Mouse (Mus musculus) erythroblast, embryonic 14.5 days (primary cell): ENCODE measurements around the gene Gpr137. TPM values are rescaled to one million over a fixed set of nuclear protein-coding genes. Genes with fewer than 3 reads are reported as not detected.

Experiments
- H3K27me3 ChIP-seq: 2 replicates; pipeline ENCODE4 v1.6.1; 2012; ENCODE audit warnings: inconsistent platforms; ENCODE audit not compliant: control insufficient read depth
- H3K36me3 ChIP-seq: 2 replicates; pipeline ENCODE4 v1.6.1; 2012; ENCODE audit warnings: mild to moderate bottlenecking, inconsistent platforms; ENCODE audit not compliant: control insufficient read depth
- H3K4me1 ChIP-seq: 2 replicates; pipeline ENCODE4 v1.6.1; 2012; ENCODE audit warnings: inconsistent platforms; ENCODE audit not compliant: control insufficient read depth
- H3K4me3 ChIP-seq: replicated peaks from 2 replicates; pipeline ENCODE3; 2012; ENCODE audit warnings: moderate library complexity, mild to moderate bottlenecking, inconsistent platforms
- H3K9me3 ChIP-seq: 2 replicates; pipeline ENCODE4 v1.6.1; 2012; ENCODE audit warnings: low read length, inconsistent platforms, mixed read lengths; ENCODE audit not compliant: control insufficient read depth
- GATA1 ChIP-seq: IDR thresholded peaks from 2 replicates; pipeline ENCODE4 v1.6.1; 2012; ENCODE audit warnings: low read length, inconsistent platforms, mixed read lengths
- TAL1 ChIP-seq: IDR thresholded peaks from 3 replicates; pipeline ENCODE4 v1.6.1; 2012; ENCODE audit warnings: low read length, inconsistent platforms, mixed read lengths
- polyA plus RNA-seq: library from polyadenylated mRNA; stranded (reverse); fragments of >175 nt; gene quantifications from 2 replicates; pipeline ENCODE4 v1.2.3, GENCODE M21; 2012

The Gpr137 gene
- polyA plus RNA-seq, 1 experiment, result 1.5 TPM

DNA sequence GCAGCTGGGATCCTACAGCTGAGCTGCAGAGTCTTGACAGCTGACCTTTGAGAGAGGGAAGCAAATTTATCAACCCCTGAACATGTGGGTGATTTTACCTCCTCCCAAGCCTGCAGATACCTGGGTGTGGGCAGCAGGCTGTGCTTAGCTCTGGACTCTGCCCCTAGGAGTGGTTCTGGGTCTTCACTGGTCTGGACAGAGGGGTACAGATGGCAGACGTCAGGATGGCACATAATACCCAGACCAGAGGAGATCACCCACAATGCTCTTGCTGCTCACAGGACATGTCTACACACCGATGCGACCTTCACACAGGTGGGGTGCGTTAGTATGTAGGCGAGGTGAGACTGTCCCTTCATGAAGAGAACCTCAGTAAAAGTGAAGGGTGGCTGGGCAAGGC is 7.3 kb upstream of the Gpr137 start:
- Histone ChIP-seq H3K27me3 (no peaks in the 10 kb centered on the region), H3K4me1 (peaks cover 61% of the 10 kb centered on the region), H3K9me3 (no peaks in the 10 kb centered on the region), H3K36me3 (peaks cover 28% of the 10 kb centered on the region), H3K4me3 (no peak overlapping the region)
- no peak for TF ChIP-seq TAL1
- TF ChIP-seq GATA1, result no peak

DNA sequence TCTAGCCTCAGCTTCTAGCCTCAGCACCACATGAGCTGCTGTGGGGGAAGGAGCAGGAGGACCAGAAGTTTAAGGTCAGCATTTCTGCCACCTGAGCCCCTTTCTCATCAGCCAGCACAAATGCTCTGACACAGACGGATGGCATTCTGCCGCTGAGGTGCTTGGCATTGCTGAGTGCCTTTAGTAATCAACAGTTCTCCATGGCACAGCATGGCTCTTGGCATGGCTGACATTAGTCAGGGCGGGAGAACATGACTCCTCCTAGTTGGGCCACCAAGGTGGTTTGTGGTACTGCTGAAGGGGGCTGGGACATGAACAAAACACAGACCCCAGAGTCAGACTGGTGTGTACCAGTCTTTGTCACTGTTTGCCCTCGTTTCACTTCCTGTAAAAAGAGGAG is 5.9 kb upstream of the Gpr137 start:
- H3K4me1 ChIP-seq, result peaks cover 60% of the 10 kb centered on the region
- H3K4me3 ChIP-seq, result no peak overlapping the region
- no peaks in the 10 kb centered on the region for H3K9me3 ChIP-seq
- peaks cover 28% of the 10 kb centered on the region for H3K36me3 ChIP-seq
- no peaks in the 10 kb centered on the region for H3K27me3 ChIP-seq
- TF ChIP-seq TAL1 (no peak), GATA1 (no peak)

DNA sequence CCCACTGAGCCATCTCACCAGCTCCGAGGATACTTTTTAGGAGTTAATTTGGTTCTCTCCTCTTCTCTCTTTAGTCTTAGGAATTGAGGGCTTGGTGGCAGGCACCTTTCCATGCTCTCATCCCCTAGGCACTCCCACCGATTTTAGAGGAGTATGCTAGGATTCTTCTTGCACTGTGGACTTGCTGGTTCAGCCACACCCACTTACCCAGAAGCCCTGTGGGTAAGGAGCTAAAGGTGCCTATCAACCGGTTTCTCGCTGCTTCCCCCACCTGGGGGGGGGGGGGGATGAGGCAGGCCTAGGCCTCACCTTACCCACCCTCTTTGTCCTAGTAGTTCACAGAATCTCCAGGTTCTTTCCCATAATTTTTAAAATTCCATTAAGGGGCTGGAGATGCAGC is 5.5 kb upstream of the Gpr137 start:
- no peak overlapping the region for H3K4me3 ChIP-seq
- peaks cover 59% of the 10 kb centered on the region for H3K4me1 ChIP-seq
- no peaks in the 10 kb centered on the region for H3K9me3 ChIP-seq
- no peaks in the 10 kb centered on the region for H3K27me3 ChIP-seq
- TF ChIP-seq TAL1 (no peak), GATA1 (no peak)
- peaks cover 28% of the 10 kb centered on the region for H3K36me3 ChIP-seq

DNA sequence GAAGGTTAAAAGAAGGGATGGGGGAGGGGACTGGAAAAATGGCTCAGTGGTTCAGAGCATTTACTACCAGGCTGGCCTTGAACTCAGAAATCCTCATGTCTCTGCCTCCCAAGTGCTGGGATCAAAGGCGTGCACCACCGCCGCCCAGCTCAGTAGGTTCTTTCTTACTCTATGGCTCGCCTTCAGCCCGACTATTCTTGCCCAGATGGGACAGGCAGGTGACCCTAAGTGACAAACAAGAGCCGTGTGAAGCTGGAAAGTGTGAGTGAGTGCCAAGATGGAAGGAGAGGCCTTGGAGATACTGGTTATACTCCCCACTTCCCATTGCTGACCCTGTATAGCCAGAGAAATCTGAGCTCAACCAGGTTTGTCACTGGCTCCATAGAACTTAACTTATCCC is 1.4 kb upstream of the Gpr137 start:
- H3K36me3 ChIP-seq, result peaks cover 28% of the 10 kb centered on the region
- peaks cover 43% of the 10 kb centered on the region for H3K4me1 ChIP-seq
- no peak overlapping the region for H3K4me3 ChIP-seq
- H3K9me3 ChIP-seq, result no peaks in the 10 kb centered on the region
- H3K27me3 ChIP-seq, result no peaks in the 10 kb centered on the region
- TF ChIP-seq TAL1, result no peak
- no peak for TF ChIP-seq GATA1

DNA sequence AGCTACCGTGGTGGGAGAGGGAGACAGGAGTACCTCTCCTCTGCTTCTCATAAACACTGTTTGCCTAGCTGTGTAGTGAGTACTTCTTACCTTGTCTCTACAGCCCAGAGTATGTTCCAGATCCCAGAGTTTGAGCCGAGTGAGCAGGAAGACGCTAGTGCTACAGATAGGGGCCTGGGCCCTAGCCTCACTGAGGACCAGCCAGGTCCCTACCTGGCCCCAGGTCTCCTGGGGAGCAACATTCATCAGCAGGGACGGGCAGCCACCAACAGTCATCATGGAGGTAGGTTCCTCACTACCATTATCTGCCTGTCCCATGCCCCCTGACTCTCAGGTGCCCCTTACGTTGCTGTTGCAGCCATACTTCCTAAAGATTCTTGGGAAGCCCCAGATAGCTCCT is 484 bp upstream of the Gpr137 start:
- no peaks in the 10 kb centered on the region for H3K9me3 ChIP-seq
- 0 out of 2 replicates have a peak, but pooled peaks cover 4% of the 10 kb centered on the region for H3K27me3 ChIP-seq
- peak overlapping the region; percentile 81 for H3K4me3 ChIP-seq
- peaks cover 25% of the 10 kb centered on the region for H3K36me3 ChIP-seq
- peaks cover 40% of the 10 kb centered on the region for H3K4me1 ChIP-seq
- no peak for TF ChIP-seq GATA1
- no peak for TF ChIP-seq TAL1

DNA sequence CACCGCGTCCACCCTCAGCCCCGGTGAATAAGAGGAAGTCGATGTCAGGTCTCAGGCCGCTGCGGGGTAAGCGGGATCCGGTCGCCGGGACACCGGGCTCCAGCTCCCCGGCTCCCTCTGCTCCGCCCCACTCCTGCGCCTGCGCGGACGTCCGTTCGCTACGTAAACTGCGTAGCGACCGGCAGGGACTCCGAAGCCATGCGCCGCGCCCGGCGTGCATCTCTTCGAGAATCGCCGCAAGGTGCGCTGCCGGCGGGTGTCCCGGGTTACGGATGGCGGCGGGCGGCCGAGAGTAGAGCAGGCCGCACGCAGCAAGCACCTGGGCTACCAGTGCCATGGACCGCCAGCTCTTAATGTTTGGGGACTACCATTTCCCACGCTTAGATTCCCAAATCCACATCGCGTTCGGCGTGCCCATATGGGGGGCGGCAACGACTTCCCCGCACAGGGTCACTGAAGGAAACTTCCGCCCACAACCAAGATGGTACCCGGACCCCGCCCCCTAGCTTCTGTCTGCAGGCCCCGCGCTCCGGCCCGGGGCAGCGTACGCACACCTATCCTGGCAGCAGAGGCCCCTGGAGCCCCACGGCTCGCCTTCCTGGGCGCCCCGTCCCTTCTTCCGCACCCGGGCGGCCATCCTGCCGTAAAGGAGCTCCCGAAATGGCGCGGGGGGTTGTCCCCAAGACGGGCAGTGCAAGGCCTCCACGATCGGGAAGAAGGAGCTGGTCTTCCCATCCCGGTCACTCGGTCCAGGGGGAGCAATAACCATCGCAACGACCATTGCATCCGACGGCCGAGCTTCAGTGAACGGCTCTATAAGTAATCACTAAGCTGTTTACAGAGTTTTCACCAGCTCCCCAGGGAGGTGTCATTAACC is 670 bp downstream of the Gpr137 start, which contains the start of gene Bad:
Gene Bad, plus strand, starts transcription at position 490 of the 877 bp plus-strand sequence.
- Histone ChIP-seq H3K36me3 (peaks cover 22% of the 10 kb centered on the region), H3K4me1 (peaks cover 38% of the 10 kb centered on the region), H3K4me3 (peak within 1 kb of the TSS; percentile 81), H3K27me3 (0 out of 2 replicates have a peak, but pooled peaks cover 4% of the 10 kb centered on the region), H3K9me3 (no peaks in the 10 kb centered on the region)
- no peak for TF ChIP-seq TAL1
- no peak for TF ChIP-seq GATA1

DNA sequence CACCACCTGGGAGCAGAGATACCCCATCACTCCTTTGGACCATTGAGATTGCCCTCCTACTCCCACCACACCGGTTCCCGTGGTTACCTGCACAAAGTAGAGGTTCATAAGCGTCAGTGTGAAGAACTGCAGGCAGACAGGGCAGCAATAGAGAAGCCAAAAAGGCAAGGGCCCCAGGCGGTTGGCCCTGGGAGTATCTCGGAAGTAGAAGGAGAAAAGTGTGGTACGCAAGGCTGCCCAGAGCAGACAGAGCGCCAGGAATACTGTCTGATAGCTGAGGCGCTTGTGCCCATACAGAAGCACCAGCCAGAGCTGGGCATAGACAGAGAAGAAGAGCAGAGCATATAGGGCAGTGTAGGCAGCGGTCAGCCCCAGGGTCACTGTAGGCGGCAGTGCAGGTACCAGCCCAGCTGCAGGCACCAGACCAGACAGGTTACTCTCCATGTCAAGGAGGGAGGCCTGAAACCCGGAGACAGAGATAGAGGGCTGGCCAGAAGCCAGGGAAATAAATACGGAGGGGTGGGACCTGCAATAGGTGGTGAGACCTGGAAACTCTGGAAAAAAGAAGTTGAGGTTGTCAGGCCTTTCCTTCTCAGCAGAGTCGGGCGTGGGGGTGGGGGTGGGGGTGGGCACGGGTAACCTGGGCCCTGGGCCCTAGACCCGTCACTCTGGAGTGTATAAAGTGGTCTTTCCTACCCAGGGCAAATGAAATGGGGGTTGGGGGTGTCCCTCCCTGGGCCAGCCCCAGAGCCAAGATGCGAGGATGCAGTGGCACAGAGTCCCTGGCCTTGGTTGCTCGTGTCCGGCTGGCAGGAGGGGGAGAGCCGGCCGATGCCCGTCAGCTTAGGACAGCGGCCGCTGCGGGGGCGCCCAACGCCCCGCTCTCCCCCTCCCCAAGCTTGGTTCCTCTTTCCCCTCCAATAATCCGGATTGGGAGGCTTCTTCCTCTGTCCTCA is 1.6 kb downstream of the Gpr137 start:
- Histone ChIP-seq H3K27me3 (peaks cover 11% of the 10 kb centered on the region), H3K4me3 (peak overlapping the region; percentile 81), H3K36me3 (peaks cover 14% of the 10 kb centered on the region), H3K4me1 (peaks cover 34% of the 10 kb centered on the region), H3K9me3 (no peaks in the 10 kb centered on the region)
- TF ChIP-seq GATA1 (no peak), TAL1 (no peak)

DNA sequence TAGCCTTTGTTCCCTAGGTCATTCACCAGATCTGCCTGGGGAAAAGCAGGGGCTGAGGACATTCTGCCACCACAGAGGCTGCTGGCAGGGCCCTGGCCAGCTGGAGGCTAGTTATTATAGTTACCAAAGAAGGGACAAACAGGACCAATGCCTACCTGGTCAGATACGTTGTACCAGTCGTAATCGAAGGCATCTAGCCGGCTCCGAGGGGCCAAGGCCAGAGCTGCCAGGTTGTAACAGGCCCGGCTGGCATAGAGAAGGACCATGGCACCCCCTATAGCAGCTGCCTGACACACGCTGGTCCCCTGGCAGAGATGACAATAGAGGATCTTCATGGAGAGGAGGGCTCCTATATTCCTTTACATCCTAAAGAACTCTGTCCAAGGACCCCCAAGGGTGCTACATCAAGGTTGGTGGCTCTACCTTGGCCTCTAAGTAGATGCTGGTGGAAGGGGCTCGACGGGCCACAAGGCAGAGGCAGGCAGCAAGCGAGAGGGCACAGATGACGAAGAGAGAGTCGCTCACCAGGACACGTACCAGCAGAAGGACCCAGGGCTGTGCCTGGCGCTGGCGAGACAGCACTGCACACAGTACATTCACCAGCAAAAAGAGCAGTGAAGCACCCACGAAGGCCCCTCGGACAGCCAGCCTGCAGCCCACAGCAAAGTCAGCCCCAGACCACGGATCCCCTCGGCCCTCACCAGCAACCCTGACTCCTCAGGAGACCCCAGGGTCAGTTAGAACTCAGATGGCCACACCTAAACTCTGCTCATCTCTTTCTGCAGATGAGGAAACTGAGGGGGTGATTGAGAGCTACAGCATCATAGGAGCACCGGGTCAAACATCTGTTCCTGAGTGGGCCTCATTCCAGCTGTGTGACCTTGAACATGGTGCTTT is 2.9 kb downstream of the Gpr137 start:
- TF ChIP-seq TAL1 (no peak), GATA1 (no peak)
- Histone ChIP-seq H3K4me3 (no peak overlapping the region), H3K36me3 (peaks cover 5% of the 10 kb centered on the region), H3K4me1 (peaks cover 31% of the 10 kb centered on the region), H3K9me3 (no peaks in the 10 kb centered on the region; the same call in 1 of the 2 replicates), H3K27me3 (peaks cover 24% of the 10 kb centered on the region)
